Mouse (Mus musculus): ENCODE measurements around the gene Bola1.

- no peak for TF ChIP-seq E2F4 (IDR thresholded peaks at IDR 0.05; ENCODE audit: insufficient read depth)
- TF ChIP-seq POLR2A (IDR thresholded peaks at IDR 0.05; ENCODE audit: insufficient read length, low read depth) = no peak
- TF ChIP-seq USF1 (IDR thresholded peaks at IDR 0.05; ENCODE audit: low read depth) = no peak
- no peak for TF ChIP-seq REST (IDR thresholded peaks at IDR 0.05; ENCODE audit: insufficient read depth, insufficient read length)
- TF ChIP-seq MAX (IDR thresholded peaks at IDR 0.05; ENCODE audit: low read depth) = no peak
- no peak for TF ChIP-seq TCF3 (IDR thresholded peaks at IDR 0.05; ENCODE audit: insufficient read length, low read depth)
- no peak for TF ChIP-seq TCF12 (IDR thresholded peaks at IDR 0.05; ENCODE audit: insufficient read depth, poor library complexity, severe bottlenecking)
- no peak for TF ChIP-seq CEBPB (IDR thresholded peaks at IDR 0.05; ENCODE audit: insufficient read depth, poor library complexity, severe bottlenecking)
- TF ChIP-seq SRF (IDR thresholded peaks at IDR 0.05; ENCODE audit: control insufficient read depth, insufficient read length, low read depth) = no peak
- TF ChIP-seq MYOD1 (IDR thresholded peaks at IDR 0.05; ENCODE audit: control insufficient read depth in 1 of 3, insufficient read length in 2 of 3, low read depth in 2 of 3) = no peak
- no peak for TF ChIP-seq POLR2AphosphoS2 (IDR thresholded peaks at IDR 0.05; ENCODE audit: insufficient read length, low read depth)
These were observed 29.5 kb upstream of the Bola1 start for GRCm38 (mm10) chr3:96249034-96249345.
